Mouse (Mus musculus) lung, postnatal 25 days (tissue): ENCODE results near the gene Dock3.

Source experiments
- DNase-seq: peaks from one replicate; pipeline ENCODE4 v3.0.0; 2022; ENCODE audit warnings: low spot score

Dock3 gene

GRCm38 (mm10) chr9:106886828-106887702 lies 344.6 kb downstream of the Dock3 start, which contains the start of gene Rbm15b:
TSS of gene Rbm15b (minus strand) at chr9:106887428.
- DNase-seq: peak; percentile 98

- peak; percentile 45 for DNase-seq
These were observed 345.6 kb downstream of the Dock3 start for GRCm38 (mm10) chr9:106885901-106886731.

GRCm38 (mm10) chr9:106884996-106885900 lies 346.5 kb downstream of the Dock3 start:
- DNase-seq: no peak

GRCm38 (mm10) chr9:106884306-106884705 lies 347.4 kb downstream of the Dock3 start:
- DNase-seq: no peak

GRCm38 (mm10) chr9:106883085-106883484 lies 348.6 kb downstream of the Dock3 start:
- DNase-seq: no peak

GRCm38 (mm10) chr9:106882176-106882575 lies 349.5 kb downstream of the Dock3 start:
- no peak for DNase-seq

- DNase-seq: no peak
These were observed 350.5 kb downstream of the Dock3 start for GRCm38 (mm10) chr9:106881071-106881755.

- DNase-seq: no peak
These were observed 352.2 kb downstream of the Dock3 start for GRCm38 (mm10) chr9:106879471-106879870.

GRCm38 (mm10) chr9:106876666-106877065 lies 355.0 kb downstream of the Dock3 start:
- DNase-seq: no peak

- no peak for DNase-seq
These were observed 357.5 kb downstream of the Dock3 start for GRCm38 (mm10) chr9:106874216-106874615.

- DNase-seq: no peak
These were observed 373.7 kb downstream of the Dock3 start for GRCm38 (mm10) chr9:106858036-106858435.

- no peak for DNase-seq
These were observed 375.0 kb downstream of the Dock3 start for GRCm38 (mm10) chr9:106856664-106857063.
